Mouse (Mus musculus): ENCODE measurements around the gene Stx16.

GRCm38 (mm10) chr2:174047656-174048055, 28.5 kb upstream of the Stx16 start:
- TF ChIP-seq CTCF (IDR thresholded peaks at IDR 0.05; ENCODE audit: low read depth, low read length) (no peak), TAL1 (conservative IDR thresholded peaks at IDR 0.05; ENCODE audit: low read depth, low read length) (no peak), GATA1 (IDR thresholded peaks at IDR 0.05; ENCODE audit: borderline replicate concordance, low read length) (no peak), POLR2AphosphoS5 (IDR thresholded peaks at IDR 0.05; ENCODE audit: insufficient replicate concordance, low read depth, low read length) (no peak)

Measured in G1E (cell line).